Mouse (Mus musculus) brain, embryonic 14.5 days (tissue): ENCODE measurements at regions not wholly inside any gene's neighbourhood (a gene's known extent, or its start where the extent isn't known, plus 50 kb on each side); places are given as distances from the start of the nearest gene placed in this dataset.

ENCODE experiments used
- DNase-seq: peaks from one replicate; pipeline ENCODE4 v3.0.0-alpha.2; 2011; ENCODE audit warnings: low read depth
- CTCF ChIP-seq: fragments of 200-500 bp; IDR thresholded peaks from 2 replicates; pipeline ENCODE4 v1.5.1; 2012; ENCODE audit warnings: inconsistent platforms, mild to moderate bottlenecking, moderate library complexity, borderline replicate concordance; ENCODE audit not compliant: insufficient read depth, insufficient read length; ENCODE audit errors: extremely low read depth
- POLR2A ChIP-seq: fragments of 200-500 bp; IDR thresholded peaks from 2 replicates; pipeline ENCODE4 v1.6.1; 2012; ENCODE audit warnings: mild to moderate bottlenecking, inconsistent platforms, borderline replicate concordance; ENCODE audit not compliant: poor library complexity, insufficient read depth, insufficient read length, severe bottlenecking; ENCODE audit errors: extremely low read depth

GRCm38 (mm10) chr1:33271437-33272145 is 398.0 kb downstream of the Prim2 start:
- peak; percentile 84 for DNase-seq
- TF ChIP-seq CTCF (no peak), POLR2A (no peak)

GRCm38 (mm10) chr1:33269162-33269561 is 400.4 kb downstream of the Prim2 start:
- peak; percentile 80 for DNase-seq
- TF ChIP-seq CTCF, result no peak
- TF ChIP-seq POLR2A, result no peak

- no peak for TF ChIP-seq POLR2A
- no peak for TF ChIP-seq CTCF
- peak; percentile 14 for DNase-seq
Measured at GRCm38 (mm10) chr1:33265731-33266415, 403.7 kb downstream of the Prim2 start.

- TF ChIP-seq POLR2A, result no peak
- TF ChIP-seq CTCF, result no peak
- no peak for DNase-seq
Measured at GRCm38 (mm10) chr1:33249474-33249873, 420.1 kb downstream of the Prim2 start.

GRCm38 (mm10) chr1:33247076-33247475 is 422.5 kb downstream of the Prim2 start:
- no peak for DNase-seq
- TF ChIP-seq CTCF, result no peak
- TF ChIP-seq POLR2A, result no peak

DNA sequence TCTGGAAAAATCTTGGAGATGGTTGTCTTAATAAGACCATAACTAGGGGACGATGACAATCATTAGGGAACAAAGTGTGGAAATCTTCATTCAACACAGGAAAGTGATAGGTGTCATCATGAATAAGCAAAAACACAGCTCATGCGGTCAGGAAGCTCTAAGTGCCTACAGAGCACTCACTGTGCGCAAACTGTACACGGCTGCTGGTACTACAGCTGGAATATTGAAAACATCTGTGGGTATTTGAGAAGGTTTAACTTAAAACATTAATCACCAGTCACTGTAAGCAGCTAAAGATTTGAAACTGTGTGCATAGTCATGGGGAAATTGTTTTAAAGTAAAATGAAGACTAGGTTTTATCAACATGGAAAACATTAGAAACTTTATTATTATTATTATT is 424.4 kb downstream of the Prim2 start:
- DNase-seq, result no peak
- TF ChIP-seq POLR2A, result no peak
- no peak for TF ChIP-seq CTCF

GRCm38 (mm10) chr1:33244691-33245090 is 424.9 kb downstream of the Prim2 start:
- no peak for TF ChIP-seq POLR2A
- TF ChIP-seq CTCF, result no peak
- no peak for DNase-seq

- DNase-seq, result peak; percentile 43
- no peak for TF ChIP-seq CTCF
- TF ChIP-seq POLR2A, result no peak
Measured at GRCm38 (mm10) chr1:33222997-33223396, 446.6 kb downstream of the Prim2 start.

- TF ChIP-seq CTCF (no peak), POLR2A (no peak)
- peak; percentile 93 for DNase-seq
Measured at GRCm38 (mm10) chr1:33214815-33215214, 454.8 kb downstream of the Prim2 start.

- no peak for TF ChIP-seq CTCF
- no peak for TF ChIP-seq POLR2A
- no peak for DNase-seq
Measured at GRCm38 (mm10) chr1:33214394-33214793, 455.2 kb downstream of the Prim2 start.

GRCm38 (mm10) chr1:33201571-33202189 is 467.9 kb downstream of the Prim2 start:
- TF ChIP-seq POLR2A, result no peak
- TF ChIP-seq CTCF, result no peak
- DNase-seq, result peak; percentile 79
